Mouse (Mus musculus): Measurements from ENCODE around the gene Dnah17. TPM values are rescaled to one million over a fixed set of nuclear protein-coding genes. Genes with fewer than 3 reads are reported as not detected.

Gene Dnah17
- total RNA-seq, 2 experiments from 2014 or later = 0.05 to 0.10 TPM

- DNase-seq (ENCODE audit: low spot score in 2 of 2) = no peak
These were observed 14.7 kb upstream of the Dnah17 start for GRCm38 (mm10) chr11:118145092-118145491.

- DNase-seq (ENCODE audit: low spot score in 2 of 2) = no peak
These were observed 13.3 kb upstream of the Dnah17 start for GRCm38 (mm10) chr11:118143731-118144130.

GRCm38 (mm10) chr11:118142547-118143165 lies 12.2 kb upstream of the Dnah17 start:
- no peak for DNase-seq (ENCODE audit: low spot score in 2 of 2)

- no peak for DNase-seq (ENCODE audit: low spot score in 2 of 2)
These were observed 10.5 kb upstream of the Dnah17 start for GRCm38 (mm10) chr11:118140771-118141565.

GRCm38 (mm10) chr11:118138347-118138746 lies 7.9 kb upstream of the Dnah17 start:
- no peak for DNase-seq (ENCODE audit: low spot score in 2 of 2)

GRCm38 (mm10) chr11:118136172-118136632 lies 5.8 kb upstream of the Dnah17 start:
- DNase-seq (ENCODE audit: low spot score in 2 of 2) = no peak

GRCm38 (mm10) chr11:118135271-118135670 lies 4.8 kb upstream of the Dnah17 start:
- DNase-seq (ENCODE audit: low spot score in 2 of 2) = no peak

GRCm38 (mm10) chr11:118133752-118134169 lies 3.3 kb upstream of the Dnah17 start:
- no peak for DNase-seq (ENCODE audit: low spot score in 2 of 2)

- DNase-seq (ENCODE audit: low spot score in 2 of 2) = no peak
These were observed 2.8 kb upstream of the Dnah17 start for GRCm38 (mm10) chr11:118133133-118133751.

- no peak for DNase-seq (ENCODE audit: low spot score in 2 of 2)
These were observed 1.7 kb upstream of the Dnah17 start for GRCm38 (mm10) chr11:118132136-118132535.

- no peak for DNase-seq (ENCODE audit: low spot score in 2 of 2)
These were observed 622 bp downstream of the Dnah17 start for GRCm38 (mm10) chr11:118129812-118130211.

- DNase-seq (ENCODE audit: low spot score in 2 of 2) = no peak
These were observed 8.8 kb downstream of the Dnah17 start for GRCm38 (mm10) chr11:118121592-118121991.

GRCm38 (mm10) chr11:118118777-118119176 lies 11.7 kb downstream of the Dnah17 start:
- DNase-seq (ENCODE audit: low spot score in 2 of 2) = no peak

GRCm38 (mm10) chr11:118114581-118115110 lies 15.8 kb downstream of the Dnah17 start:
- no peak for DNase-seq (ENCODE audit: low spot score in 2 of 2)

- DNase-seq (ENCODE audit: low spot score in 2 of 2) = no peak
These were observed 16.8 kb downstream of the Dnah17 start for GRCm38 (mm10) chr11:118113516-118114205.

GRCm38 (mm10) chr11:118104001-118104400 lies 26.4 kb downstream of the Dnah17 start:
- DNase-seq (ENCODE audit: low spot score in 2 of 2) = peak; percentile 73 to 83

- no peak for DNase-seq (ENCODE audit: low spot score in 2 of 2)
These were observed 27.1 kb downstream of the Dnah17 start for GRCm38 (mm10) chr11:118103383-118103782.

- peak; percentile 79 to 87 for DNase-seq (ENCODE audit: low spot score in 2 of 2)
These were observed 27.6 kb downstream of the Dnah17 start for GRCm38 (mm10) chr11:118102838-118103237.

- DNase-seq (ENCODE audit: low spot score in 2 of 2) = no peak
These were observed 29.3 kb downstream of the Dnah17 start for GRCm38 (mm10) chr11:118101133-118101532.

- no peak for DNase-seq (ENCODE audit: low spot score in 2 of 2)
These were observed 33.7 kb downstream of the Dnah17 start for GRCm38 (mm10) chr11:118096736-118097135.

- no peak for DNase-seq (ENCODE audit: low spot score in 2 of 2)
These were observed 35.4 kb downstream of the Dnah17 start for GRCm38 (mm10) chr11:118095004-118095403.

All from gastrocnemius, postnatal 4 days (tissue).